17 mouse cellular contexts compared by ENCODE assay signal in the genomic region with DNA sequence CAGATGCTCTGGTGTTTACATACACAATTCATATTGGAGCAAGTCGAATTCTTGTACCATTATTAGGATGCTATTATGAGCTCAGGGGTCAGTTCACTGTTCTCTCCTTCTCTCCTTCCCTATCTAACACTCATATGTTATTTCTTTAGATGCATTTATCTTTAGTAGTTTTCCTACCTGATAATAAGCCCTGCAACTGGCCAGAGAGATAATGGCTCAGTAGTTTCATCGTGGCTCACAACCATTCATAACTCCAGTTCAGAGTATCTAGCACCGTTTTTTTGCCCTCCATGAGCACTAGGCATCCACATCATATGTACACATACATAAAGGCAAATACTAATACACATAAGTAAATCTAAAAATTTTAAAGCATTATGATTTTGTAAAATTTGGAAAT.
"Had no signal": no experiment of that assay in that cellular context is flagged by ENCODE, and none has a peak within 500 bp of the region (broad histone marks: within the 10 kb centered on the region; RNA-seq: fewer than 3 reads in every experiment).

No protein-coding gene starts in this region.

- H3K9ac ChIP-seq: midbrain, embryonic 12.5 days; neural tube, embryonic 15.5 days had no signal

- H3K4me2 ChIP-seq: midbrain, embryonic 12.5 days; neural tube, embryonic 15.5 days had no signal

- H3K4me1 ChIP-seq: limb, embryonic 10.5 days; midbrain, embryonic 12.5 days; neural tube, embryonic 15.5 days had no signal

- H3K9me3 ChIP-seq: limb, embryonic 10.5 days; megakaryocyte, embryonic 14.5 days; midbrain, embryonic 12.5 days; neural tube, embryonic 15.5 days had no signal

- H3K27me3 ChIP-seq: megakaryocyte, embryonic 14.5 days; midbrain, embryonic 12.5 days; neural tube, embryonic 15.5 days had no signal

- H3K36me3 ChIP-seq: neural tube, embryonic 15.5 days had no signal

- DNase-seq: kidney, adult 11 months; kidney, adult 9 months; kidney, postnatal 36 days; layer of hippocampus, adult 9-11 months; layer of hippocampus, postnatal 36 days; lung, adult 2 months; lung, postnatal 36 days; spleen, adult 18-20 months; thymus, adult 18-20 months; thymus, postnatal 14 days had no signal

- H3K4me3 ChIP-seq: limb, embryonic 10.5 days; megakaryocyte, embryonic 14.5 days; midbrain, embryonic 12.5 days; myocyte; neural tube, embryonic 15.5 days had no signal

- ATAC-seq: lung, postnatal 0 days had no signal

- H3K27ac ChIP-seq: kidney, postnatal 0 days; limb, embryonic 10.5 days; midbrain, embryonic 12.5 days; neural tube, embryonic 15.5 days had no signal
